Mouse (Mus musculus) heart, embryonic 12.5 days (tissue): ENCODE measurements around the gene Dlat. TPM values are rescaled to one million over a fixed set of nuclear protein-coding genes. Genes with fewer than 3 reads are reported as not detected.

Experiments
- ATAC-seq: fragments of 200-750 bp; cut with Nextera tagmentation; 2 replicates; pipeline ENCODE4 v1.8.0; 2017; ENCODE audit warnings: moderate TSS enrichment, moderate library complexity; ENCODE audit not compliant: insufficient number of reproducible peaks, low FRiP score
- H3K27ac ChIP-seq: fragments of 300-500 bp; sonication (generic); 2 replicates; pipeline ENCODE4 v1.5.1; 2016; ENCODE audit warnings: mild to moderate bottlenecking, moderate library complexity; ENCODE audit not compliant: poor library complexity, severe bottlenecking
- H3K27me3 ChIP-seq: fragments of 300-500 bp; sonication (generic); replicated peaks from 2 replicates; pipeline ENCODE4 v1.6.1; 2016; ENCODE audit warnings: mild to moderate bottlenecking, moderate library complexity
- H3K36me3 ChIP-seq: fragments of 300-500 bp; sonication (generic); 2 replicates; pipeline ENCODE4 v1.6.1; 2016; ENCODE audit warnings: mild to moderate bottlenecking, moderate library complexity
- H3K4me1 ChIP-seq: fragments of 300-500 bp; sonication (generic); replicated peaks from 2 replicates; pipeline ENCODE4 v1.6.1; 2016; ENCODE audit warnings: mild to moderate bottlenecking
- H3K4me2 ChIP-seq: fragments of 300-500 bp; sonication (generic); 2 replicates; pipeline ENCODE4 v1.6.1; 2016; ENCODE audit warnings: mild to moderate bottlenecking, moderate library complexity
- H3K4me3 ChIP-seq: fragments of 300-500 bp; sonication (generic); 2 replicates; pipeline ENCODE4 v1.5.1; 2016; ENCODE audit warnings: mild to moderate bottlenecking
- H3K9ac ChIP-seq: fragments of 300-500 bp; sonication (generic); 2 replicates; pipeline ENCODE4 v1.6.1; 2016; ENCODE audit warnings: mild to moderate bottlenecking, moderate library complexity
- H3K9me3 ChIP-seq: fragments of 300-500 bp; sonication (generic); replicated peaks from 2 replicates; pipeline ENCODE4 v1.6.1; 2016; ENCODE audit warnings: mild to moderate bottlenecking, moderate library complexity
- WGBS: fragments of 180-500 bp; shearing (Covaris S2); methylation state at CpG from one replicate; pipeline ENCODE4 v1.1.7; 2016; 5-methylcytosine and 5-hydroxymethylcytosine counted together
- polyA plus RNA-seq: library from polyadenylated mRNA; unstranded; fragments of >200 nt; fragmentation: Nextera tagmentation; extraction: Ambion mirVana; gene quantifications from 2 replicates; pipeline ENCODE4 v1.2.1, GENCODE M21; 2016

Gene Dlat
- polyA plus RNA-seq, 1 experiment from 2014 or later: 138 TPM

DNA sequence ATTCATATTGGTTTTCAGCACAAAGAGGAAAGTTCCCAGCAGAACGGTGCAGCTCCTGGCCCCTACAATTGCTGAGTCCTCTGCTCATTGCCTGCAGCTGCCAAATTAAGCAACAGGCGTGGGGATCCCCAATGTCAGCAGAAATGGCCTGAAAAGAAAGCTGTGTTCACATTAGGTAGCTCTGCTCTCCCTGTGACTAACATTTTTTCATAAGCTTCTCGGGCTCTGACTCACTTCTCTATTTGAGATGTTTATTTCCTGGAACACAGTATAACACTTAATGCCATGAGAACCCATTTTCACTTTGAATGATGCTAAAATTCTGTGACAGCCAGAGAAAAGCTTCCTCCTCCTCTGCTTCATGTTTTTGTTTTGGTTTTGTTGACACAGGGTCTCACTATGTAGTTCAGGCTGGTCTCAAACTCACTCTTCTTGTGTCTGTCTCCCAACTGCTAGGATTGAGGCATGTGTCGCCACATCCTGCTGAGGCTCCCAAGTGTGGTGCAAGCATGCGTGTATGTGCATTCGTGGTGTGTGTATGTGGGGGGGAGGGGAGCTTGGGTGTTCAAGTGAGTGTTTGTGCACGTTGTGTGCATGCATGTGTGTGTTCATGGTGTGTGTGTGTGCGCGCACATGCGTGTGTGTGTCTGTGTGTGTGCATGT is 68.6 kb downstream of the Dlat start:
- ATAC-seq: no peak
- H3K9me3 ChIP-seq: no peaks in the 10 kb centered on the region
- no peak overlapping the region for H3K9ac ChIP-seq
- H3K4me1 ChIP-seq: no peaks in the 10 kb centered on the region
- WGBS: 75% methylated on average over 10 of the region's 10 CpGs
- peaks cover 13% of the 10 kb centered on the region for H3K36me3 ChIP-seq
- no peak overlapping the region for H3K27ac ChIP-seq
- no peak overlapping the region for H3K4me2 ChIP-seq
- no peaks in the 10 kb centered on the region for H3K27me3 ChIP-seq
- H3K4me3 ChIP-seq: no peak overlapping the region

DNA sequence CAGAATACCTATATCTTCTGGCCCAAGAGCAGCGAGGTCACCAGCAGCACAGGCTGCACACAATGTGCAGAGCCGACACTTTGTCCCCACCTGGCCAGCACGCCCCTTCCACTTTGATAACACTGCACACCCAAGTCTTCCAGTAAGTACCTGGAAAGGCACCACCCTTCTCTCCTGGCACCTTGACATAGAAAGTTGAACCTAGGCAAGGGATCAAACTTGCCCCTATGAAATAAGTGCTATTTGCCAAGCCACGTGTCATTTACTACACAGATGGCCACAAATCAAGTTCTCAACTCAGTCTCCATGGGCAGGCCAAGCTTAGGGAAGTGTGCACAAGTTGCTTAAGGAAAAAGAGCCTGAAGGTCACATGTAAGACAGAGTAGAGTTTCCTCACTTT is 72.6 kb downstream of the Dlat start:
- no peak for ATAC-seq
- 59% methylated on average over 4 of the region's 4 CpGs for WGBS
- no peak overlapping the region for H3K4me2 ChIP-seq

DNA sequence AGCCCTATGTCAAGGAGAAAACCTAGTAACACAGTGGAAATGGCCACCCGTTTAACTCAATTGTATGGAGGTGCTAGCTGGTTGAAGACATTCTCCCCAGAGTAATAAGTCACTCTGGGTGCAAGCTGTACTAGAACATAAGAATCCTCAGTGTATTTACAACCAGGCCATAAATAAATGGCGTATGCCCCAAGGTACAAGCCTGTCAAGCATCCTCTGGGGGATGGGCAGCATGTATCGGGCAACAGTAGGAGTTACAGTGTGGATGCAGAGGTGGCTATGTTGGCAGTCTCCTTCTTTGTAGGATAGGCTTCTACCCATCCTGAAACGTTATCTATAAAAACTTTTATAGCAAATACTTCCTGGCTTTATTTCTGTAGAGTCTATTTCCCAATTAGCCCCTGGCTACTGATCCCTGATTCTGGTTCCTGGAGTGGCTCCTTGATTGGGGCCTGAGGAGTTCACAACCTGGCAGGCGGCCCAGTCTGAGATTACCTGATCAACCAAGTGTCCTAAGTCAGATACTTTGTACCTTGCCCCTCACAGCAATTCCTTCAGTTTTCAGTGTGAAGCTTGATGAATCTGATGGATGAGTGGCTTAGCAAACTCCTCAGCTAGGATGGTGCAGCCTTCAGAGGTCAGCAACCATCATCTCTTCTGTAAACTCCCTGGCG is 74.3 kb downstream of the Dlat start:
- no peak for ATAC-seq
- WGBS: 70% methylated on average over 6 of the region's 6 CpGs
- no peak overlapping the region for H3K27ac ChIP-seq

More for the DNA sequence above, 72.6 kb downstream of the Dlat start:
- Histone ChIP-seq H3K27ac (no peak overlapping the region), H3K4me1 (no peaks in the 10 kb centered on the region), H3K36me3 (no peaks in the 10 kb centered on the region), H3K9ac (no peak overlapping the region), H3K4me3 (no peak overlapping the region), H3K9me3 (no peaks in the 10 kb centered on the region), H3K27me3 (no peaks in the 10 kb centered on the region)

More for the DNA sequence above, 74.3 kb downstream of the Dlat start:
- no peaks in the 10 kb centered on the region for H3K27me3 ChIP-seq
- H3K9ac ChIP-seq: no peak overlapping the region
- H3K9me3 ChIP-seq: no peaks in the 10 kb centered on the region
- H3K36me3 ChIP-seq: no peaks in the 10 kb centered on the region
- H3K4me1 ChIP-seq: no peaks in the 10 kb centered on the region
- no peak overlapping the region for H3K4me3 ChIP-seq
- H3K4me2 ChIP-seq: no peak overlapping the region

Other genes with a start within 250 kb of the Dlat start
- gene Plet1, start 165.3 kb downstream of the Dlat start, polyA plus RNA-seq: 0.44 and 0.46 TPM in 2 replicates
- 82.2 and 84.1 TPM in 2 replicates for gene Pts, start 131.1 kb downstream of the Dlat start, polyA plus RNA-seq
- gene Il18, start 105.0 kb downstream of the Dlat start, polyA plus RNA-seq: 3.9 and 4.0 TPM in 2 replicates
- 0.08 TPM in 1 of 2 replicates, not detected in the other for gene Bco2, start 104.6 kb downstream of the Dlat start, polyA plus RNA-seq
- gene Tex12, start 98.5 kb downstream of the Dlat start, polyA plus RNA-seq: 0.22 TPM in 1 of 2 replicates, not detected in the other
- gene Sdhd, start 56.0 kb downstream of the Dlat start, polyA plus RNA-seq: 570 and 575 TPM in 2 replicates
- 290 and 305 TPM in 2 replicates for gene Timm8b, start 55.9 kb downstream of the Dlat start, polyA plus RNA-seq
- 2.5 and 3.0 TPM in 2 replicates for gene Pih1d2, start 42.5 kb downstream of the Dlat start, polyA plus RNA-seq
- gene Nkapd1, start 42.3 kb downstream of the Dlat start, polyA plus RNA-seq: 20.4 and 21.0 TPM in 2 replicates
- gene Dixdc1, start 79.7 kb upstream of the Dlat start, polyA plus RNA-seq: 9.2 and 10.8 TPM in 2 replicates
- 9.5 and 13.2 TPM in 2 replicates for gene 2310030G06Rik, start 86.8 kb upstream of the Dlat start, polyA plus RNA-seq
- gene Cryab, start 91.5 kb upstream of the Dlat start, polyA plus RNA-seq: 1,032 and 1,048 TPM in 2 replicates
- gene Hspb2, start 92.6 kb upstream of the Dlat start, polyA plus RNA-seq: 284 and 285 TPM in 2 replicates
- 8.0 and 10.3 TPM in 2 replicates for gene Fdxacb1, start 108.5 kb upstream of the Dlat start, polyA plus RNA-seq
- gene Alg9, start 115.2 kb upstream of the Dlat start, polyA plus RNA-seq: 38.6 TPM in 2 replicates
- 19.9 and 20.7 TPM in 2 replicates for gene 1110032A03Rik, start 115.7 kb upstream of the Dlat start, polyA plus RNA-seq
- 61.1 and 62.1 TPM in 2 replicates for gene Ppp2r1b, start 185.5 kb upstream of the Dlat start, polyA plus RNA-seq